Mouse (Mus musculus): ENCODE measurements around the gene Cux2. TPM values are rescaled to one million over a fixed set of nuclear protein-coding genes. Genes with fewer than 3 reads are reported as not detected.

The Cux2 gene
- polyA plus RNA-seq, 1 experiment from 2014 or later, result 1.5 TPM

DNA sequence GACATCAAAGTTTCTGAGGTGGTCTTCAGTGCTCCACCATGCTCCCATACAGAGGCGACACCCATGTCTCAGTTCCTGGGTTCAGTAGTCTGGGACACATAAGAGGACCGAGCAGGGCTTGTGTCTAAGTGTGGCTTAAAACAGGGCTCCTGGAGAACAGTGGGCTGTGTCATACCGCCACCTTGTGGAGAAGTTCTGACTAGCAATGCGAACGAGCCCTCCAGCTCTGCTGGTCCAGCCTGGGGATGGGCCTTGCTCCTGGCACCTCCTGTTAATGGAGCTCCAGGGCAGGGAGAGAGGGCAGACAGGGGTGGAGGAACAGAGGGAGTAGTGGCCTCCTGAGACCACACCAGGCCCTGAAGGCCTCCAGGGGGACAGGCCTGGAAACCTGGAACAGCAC is 39.0 kb upstream of the Cux2 start:
- Histone ChIP-seq H3K4me1 (replicated peaks; ENCODE audit: control insufficient read depth, insufficient read depth, low read length) (no peaks in the 10 kb centered on the region), H3K9me3 (ENCODE audit: control insufficient read depth) (no peaks in the 10 kb centered on the region), H3K27me3 (replicated peaks; ENCODE audit: control insufficient read depth, insufficient read depth, low read length) (no peaks in the 10 kb centered on the region), H3K4me3 (ENCODE audit: low read depth, low read length) (no peak overlapping the region), H3K27ac (ENCODE audit: low read depth, low read length) (no peak overlapping the region), H3K36me3 (ENCODE audit: control insufficient read depth, insufficient read depth) (no peaks in the 10 kb centered on the region), H3K4me2 (replicated peaks; ENCODE audit: low read depth) (no peak overlapping the region), H3K9ac (ENCODE audit: low read depth, low read length) (no peak overlapping the region)
- peak; percentile 47 for ATAC-seq
- WGBS, result under 1% methylated on average over 5 of the region's 5 CpGs
- TF ChIP-seq CTCF (IDR thresholded peaks at IDR 0.05; ENCODE audit: low read depth), result peak; percentile 99

DNA sequence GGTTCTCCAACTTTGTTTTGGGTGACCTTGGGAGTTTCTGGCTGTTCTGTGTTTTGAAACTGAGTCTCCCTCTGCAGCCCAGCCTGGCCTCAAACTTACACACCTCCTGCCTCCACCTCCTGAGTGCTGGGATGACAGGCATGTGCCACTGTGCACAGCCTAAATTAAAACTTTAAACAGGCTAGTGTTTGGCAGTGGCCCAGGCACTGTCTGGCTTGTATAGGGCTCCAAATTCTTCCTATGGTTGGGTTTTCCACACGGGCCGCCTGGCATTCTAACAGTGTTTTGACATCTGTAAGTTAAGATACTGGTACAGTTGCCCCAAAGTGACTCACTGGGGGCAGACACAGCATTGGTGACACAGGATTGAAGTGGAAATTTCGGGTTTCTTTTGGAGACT is 36.2 kb upstream of the Cux2 start:
- whole genome bisulfite sequencing, result 62% methylated on average over 3 of the region's 3 CpGs

DNA sequence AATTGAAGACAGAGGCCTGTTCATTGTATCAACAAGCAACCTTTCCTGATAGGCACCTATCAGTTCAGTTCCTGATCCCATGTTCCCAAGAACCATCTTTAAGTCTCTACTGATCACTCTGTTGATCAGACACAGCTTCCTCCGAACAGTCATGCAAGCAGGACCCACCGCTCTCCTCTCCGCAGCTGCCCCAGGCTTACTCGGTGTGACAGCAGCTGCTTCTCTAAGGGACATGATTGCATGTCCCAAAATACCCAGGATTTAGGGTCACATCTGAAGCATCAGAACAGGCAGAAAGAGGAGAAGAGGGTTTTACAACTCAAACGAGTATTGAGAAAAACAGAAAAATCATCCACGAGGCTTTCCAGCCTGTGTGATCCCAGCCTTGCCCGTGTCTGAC is 35.4 kb upstream of the Cux2 start:
- no peak overlapping the region for H3K4me2 ChIP-seq (replicated peaks; ENCODE audit: low read depth)
- no peaks in the 10 kb centered on the region for H3K9me3 ChIP-seq (ENCODE audit: control insufficient read depth)
- no peaks in the 10 kb centered on the region for H3K4me1 ChIP-seq (replicated peaks; ENCODE audit: control insufficient read depth, insufficient read depth, low read length)
- no peak overlapping the region for H3K27ac ChIP-seq (ENCODE audit: low read depth, low read length)
- no peaks in the 10 kb centered on the region for H3K27me3 ChIP-seq (replicated peaks; ENCODE audit: control insufficient read depth, insufficient read depth, low read length)
- no peak for TF ChIP-seq CTCF (IDR thresholded peaks at IDR 0.05; ENCODE audit: low read depth)
- no peak for ATAC-seq
- H3K9ac ChIP-seq (ENCODE audit: low read depth, low read length), result no peak overlapping the region
- WGBS, result 77% methylated on average over 7 of the region's 7 CpGs
- no peaks in the 10 kb centered on the region for H3K36me3 ChIP-seq (ENCODE audit: control insufficient read depth, insufficient read depth)
- H3K4me3 ChIP-seq (ENCODE audit: low read depth, low read length), result no peak overlapping the region

More for the DNA sequence above, 36.2 kb upstream of the Cux2 start:
- no peak for ATAC-seq
- Histone ChIP-seq H3K9me3 (ENCODE audit: control insufficient read depth) (no peaks in the 10 kb centered on the region), H3K27me3 (replicated peaks; ENCODE audit: control insufficient read depth, insufficient read depth, low read length) (no peaks in the 10 kb centered on the region), H3K9ac (ENCODE audit: low read depth, low read length) (no peak overlapping the region), H3K4me2 (replicated peaks; ENCODE audit: low read depth) (no peak overlapping the region), H3K36me3 (ENCODE audit: control insufficient read depth, insufficient read depth) (no peaks in the 10 kb centered on the region), H3K4me1 (replicated peaks; ENCODE audit: control insufficient read depth, insufficient read depth, low read length) (no peaks in the 10 kb centered on the region), H3K27ac (ENCODE audit: low read depth, low read length) (no peak overlapping the region), H3K4me3 (ENCODE audit: low read depth, low read length) (no peak overlapping the region)
- no peak for TF ChIP-seq CTCF (IDR thresholded peaks at IDR 0.05; ENCODE audit: low read depth)

DNA sequence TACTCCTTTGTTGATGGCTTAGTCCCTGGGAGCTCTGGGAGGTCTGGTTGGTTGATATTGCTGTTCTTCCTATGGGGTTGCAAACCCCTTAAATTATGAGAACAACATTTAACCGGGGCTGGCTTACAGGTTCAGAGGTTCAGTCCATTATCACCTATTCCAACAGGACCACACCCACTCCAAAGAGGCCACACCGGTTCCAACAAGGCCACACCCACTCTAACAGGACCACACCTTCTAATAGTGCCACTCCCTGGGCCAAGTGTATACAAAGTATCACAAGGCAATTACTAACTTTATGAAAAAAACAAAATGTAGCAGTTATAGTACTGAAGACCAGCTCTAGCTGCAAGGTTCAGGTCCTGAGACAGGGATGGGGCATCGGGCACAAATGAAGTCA is 34.6 kb upstream of the Cux2 start:
- no peaks in the 10 kb centered on the region for H3K4me1 ChIP-seq (replicated peaks; ENCODE audit: control insufficient read depth, insufficient read depth, low read length)
- TF ChIP-seq CTCF (IDR thresholded peaks at IDR 0.05; ENCODE audit: low read depth), result no peak
- ATAC-seq, result 0 out of 2 replicates have a peak, but pooled peaks have one; percentile 31
- no peak overlapping the region for H3K27ac ChIP-seq (ENCODE audit: low read depth, low read length)
- WGBS, result 47% methylated on average over 3 of the region's 3 CpGs
- H3K9ac ChIP-seq (ENCODE audit: low read depth, low read length), result no peak overlapping the region
- H3K4me2 ChIP-seq (replicated peaks; ENCODE audit: low read depth), result no peak overlapping the region
- H3K36me3 ChIP-seq (ENCODE audit: control insufficient read depth, insufficient read depth), result no peaks in the 10 kb centered on the region
- no peaks in the 10 kb centered on the region for H3K9me3 ChIP-seq (ENCODE audit: control insufficient read depth)
- H3K27me3 ChIP-seq (replicated peaks; ENCODE audit: control insufficient read depth, insufficient read depth, low read length), result no peaks in the 10 kb centered on the region
- no peak overlapping the region for H3K4me3 ChIP-seq (ENCODE audit: low read depth, low read length)

DNA sequence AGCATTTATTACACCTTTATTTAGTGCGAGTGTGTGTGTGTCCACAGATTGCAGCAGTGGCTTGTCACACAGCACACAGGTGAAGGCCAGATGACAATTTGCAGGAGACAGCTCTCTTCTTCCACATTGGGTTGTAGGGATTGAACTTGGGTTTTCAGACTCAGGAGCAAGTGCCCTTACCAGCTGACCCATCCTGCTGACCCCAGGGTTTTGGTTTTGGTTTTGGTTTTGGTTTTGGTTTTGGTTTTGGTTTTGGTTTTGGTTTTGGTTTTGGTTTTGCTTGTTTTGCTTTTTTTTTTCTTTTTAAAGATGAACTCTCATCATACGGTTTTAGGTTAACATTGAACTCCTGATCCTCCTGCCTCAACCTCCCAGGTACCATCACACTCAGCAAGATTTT is 33.4 kb upstream of the Cux2 start:
- no peak for ATAC-seq
- 85% methylated on average over 2 of the region's 2 CpGs for WGBS
- no peaks in the 10 kb centered on the region for H3K36me3 ChIP-seq (ENCODE audit: control insufficient read depth, insufficient read depth)
- TF ChIP-seq CTCF (IDR thresholded peaks at IDR 0.05; ENCODE audit: low read depth), result no peak
- H3K4me3 ChIP-seq (ENCODE audit: low read depth, low read length), result no peak overlapping the region
- no peaks in the 10 kb centered on the region for H3K27me3 ChIP-seq (replicated peaks; ENCODE audit: control insufficient read depth, insufficient read depth, low read length)
- no peaks in the 10 kb centered on the region for H3K4me1 ChIP-seq (replicated peaks; ENCODE audit: control insufficient read depth, insufficient read depth, low read length)
- H3K27ac ChIP-seq (ENCODE audit: low read depth, low read length), result no peak overlapping the region
- no peaks in the 10 kb centered on the region for H3K9me3 ChIP-seq (ENCODE audit: control insufficient read depth)
- no peak overlapping the region for H3K4me2 ChIP-seq (replicated peaks; ENCODE audit: low read depth)
- no peak overlapping the region for H3K9ac ChIP-seq (ENCODE audit: low read depth, low read length)

DNA sequence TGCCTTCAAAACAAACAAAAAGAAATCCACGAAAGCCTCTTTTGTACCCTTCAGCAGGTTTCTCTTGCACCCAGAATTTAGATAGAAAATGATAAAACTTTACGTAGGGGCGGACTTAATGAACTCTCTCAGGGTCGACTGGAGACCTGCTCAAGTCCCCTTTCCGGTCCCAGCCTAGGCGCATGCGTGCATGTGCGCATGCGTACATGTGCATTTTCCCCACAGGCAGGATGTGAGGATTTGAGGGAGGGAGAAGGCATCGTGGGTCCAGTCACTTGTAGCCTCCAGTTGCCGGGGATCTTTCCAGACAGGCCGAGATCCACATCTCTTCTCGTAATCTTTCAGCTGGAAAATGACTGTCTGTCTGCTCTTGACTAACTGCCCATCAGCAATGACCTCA is 31.6 kb upstream of the Cux2 start:
- Histone ChIP-seq H3K4me1 (replicated peaks; ENCODE audit: control insufficient read depth, insufficient read depth, low read length) (no peaks in the 10 kb centered on the region), H3K36me3 (ENCODE audit: control insufficient read depth, insufficient read depth) (no peaks in the 10 kb centered on the region), H3K9me3 (ENCODE audit: control insufficient read depth) (no peaks in the 10 kb centered on the region), H3K27me3 (replicated peaks; ENCODE audit: control insufficient read depth, insufficient read depth, low read length) (no peaks in the 10 kb centered on the region), H3K9ac (ENCODE audit: low read depth, low read length) (no peak overlapping the region), H3K27ac (ENCODE audit: low read depth, low read length) (no peak overlapping the region), H3K4me3 (ENCODE audit: low read depth, low read length) (no peak overlapping the region), H3K4me2 (replicated peaks; ENCODE audit: low read depth) (no peak overlapping the region)
- WGBS, result 88% methylated on average over 13 of the region's 13 CpGs
- TF ChIP-seq CTCF (IDR thresholded peaks at IDR 0.05; ENCODE audit: low read depth), result no peak
- no peak for ATAC-seq

DNA sequence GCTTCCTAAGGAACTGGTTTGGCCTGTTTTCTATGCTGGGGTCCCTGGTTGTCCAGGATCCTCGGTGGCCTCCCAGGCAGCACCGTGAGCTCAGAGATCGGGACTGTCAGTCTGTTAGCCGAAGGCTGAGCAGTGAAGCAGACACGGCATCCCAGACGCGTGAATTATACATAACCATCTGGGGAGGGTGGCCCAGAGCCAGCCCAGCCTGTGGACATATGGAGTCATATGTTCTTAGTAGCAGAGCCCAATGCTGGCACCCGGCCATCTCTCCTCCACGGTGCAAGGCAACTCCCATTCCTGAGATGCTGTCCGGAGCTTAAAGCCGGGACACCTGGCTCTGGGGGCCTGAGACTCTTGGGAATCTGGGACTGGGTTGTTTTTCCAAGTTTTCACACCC is 31.0 kb upstream of the Cux2 start:
- WGBS, result 52% methylated on average over 11 of the region's 11 CpGs
- no peak for ATAC-seq
- no peak for TF ChIP-seq CTCF (IDR thresholded peaks at IDR 0.05; ENCODE audit: low read depth)

More for the DNA sequence above, 31.0 kb upstream of the Cux2 start:
- Histone ChIP-seq H3K27ac (ENCODE audit: low read depth, low read length) (no peak overlapping the region), H3K9me3 (ENCODE audit: control insufficient read depth) (no peaks in the 10 kb centered on the region), H3K36me3 (ENCODE audit: control insufficient read depth, insufficient read depth) (no peaks in the 10 kb centered on the region), H3K9ac (ENCODE audit: low read depth, low read length) (no peak overlapping the region), H3K27me3 (replicated peaks; ENCODE audit: control insufficient read depth, insufficient read depth, low read length) (no peaks in the 10 kb centered on the region), H3K4me2 (replicated peaks; ENCODE audit: low read depth) (no peak overlapping the region), H3K4me3 (ENCODE audit: low read depth, low read length) (no peak overlapping the region), H3K4me1 (replicated peaks; ENCODE audit: control insufficient read depth, insufficient read depth, low read length) (no peaks in the 10 kb centered on the region)

Data from intestine, postnatal 0 days (tissue).